In genomic region chrX:130502680-130503464, GRCm38 (mm10) we compare ENCODE assay signal across 10 mouse cellular contexts.
DNase-seq lines count a peak whose midpoint lies in the region; ATAC-seq and TF ChIP-seq lines count a peak whose summit lies in the region.
"Had no signal": no experiment of that assay in that cellular context is flagged by ENCODE, and none has a peak within 500 bp of the region (broad histone marks: within the 10 kb centered on the region; RNA-seq: fewer than 3 reads in every experiment).

No protein-coding gene starts in this region.

- no peaks in the 10 kb centered on the region for H3K9me3 ChIP-seq in hindbrain, embryonic 15.5 days
- no peaks in the 10 kb centered on the region for H3K9me3 ChIP-seq in midbrain, embryonic 14.5 days (ENCODE audit: control insufficient read depth, low read length)
- no peaks in the 10 kb centered on the region for H3K9me3 ChIP-seq in stomach, postnatal 0 days (ENCODE audit: control insufficient read depth, low read length)
- H3K9me3 ChIP-seq: stomach, embryonic 15.5 days had no signal

- no peak overlapping the region for H3K9ac ChIP-seq in hindbrain, embryonic 15.5 days
- H3K9ac ChIP-seq in midbrain, embryonic 14.5 days (replicated peaks; ENCODE audit: low read length): 0 out of 2 replicates have a peak overlapping the region, but pooled peaks have one; percentile 20
- H3K9ac ChIP-seq in stomach, postnatal 0 days (ENCODE audit: low read length): no peak overlapping the region
- H3K9ac ChIP-seq: stomach, embryonic 15.5 days had no signal

- TF ChIP-seq POLR2A in brain, embryonic 14.5 days (IDR thresholded peaks at IDR 0.05; ENCODE audit: borderline replicate concordance, extremely low read depth, insufficient read depth, insufficient read length, poor library complexity, severe bottlenecking): no peak
- TF ChIP-seq POLR2A in thymus, adult 2 months (IDR thresholded peaks at IDR 0.05; ENCODE audit: control insufficient read depth, extremely low read depth, insufficient read depth, low read length, poor library complexity): no peak

- no peaks in the 10 kb centered on the region for H3K36me3 ChIP-seq in hindbrain, embryonic 15.5 days
- no peaks in the 10 kb centered on the region for H3K36me3 ChIP-seq in midbrain, embryonic 14.5 days (ENCODE audit: control insufficient read depth, insufficient read depth, low read length)
- no peaks in the 10 kb centered on the region for H3K36me3 ChIP-seq in stomach, postnatal 0 days (ENCODE audit: control insufficient read depth, insufficient read depth, low read length)
- no peaks in the 10 kb centered on the region for H3K36me3 ChIP-seq in thymus, adult 2 months (ENCODE audit: control insufficient read depth, insufficient read depth, low read length)
- H3K36me3 ChIP-seq: stomach, embryonic 15.5 days had no signal

- DNase-seq in brain, embryonic 14.5 days (ENCODE audit: low read depth): peak; percentile 69
- peak; percentile 8 for DNase-seq in cerebellum, adult 9-11 months
- peak; percentile 33 for DNase-seq in midbrain, embryonic 14.5 days
- no peak for DNase-seq in heart, postnatal 4 days
- DNase-seq in adrenal gland, postnatal 36 days: no peak
- no peak for DNase-seq in stomach, postnatal 0 days (ENCODE audit: low spot score)
- DNase-seq in thymus, adult 2 months: no peak

- no peak for TF ChIP-seq CTCF in brain, embryonic 14.5 days (IDR thresholded peaks at IDR 0.05; ENCODE audit: borderline replicate concordance, extremely low read depth, insufficient read depth, insufficient read length)
- no peak for TF ChIP-seq CTCF in stomach, postnatal 0 days (IDR thresholded peaks at IDR 0.05; ENCODE audit: low read depth)
- no peak for TF ChIP-seq CTCF in thymus, adult 2 months (IDR thresholded peaks at IDR 0.05; ENCODE audit: borderline replicate concordance, control insufficient read depth, extremely low read depth, insufficient read depth, low read length, poor library complexity)

- 0 out of 2 replicates have a peak overlapping the region, but pooled peaks have one; percentile 7 for H3K27ac ChIP-seq in hindbrain, embryonic 15.5 days (replicated peaks)
- H3K27ac ChIP-seq in midbrain, embryonic 14.5 days (replicated peaks; ENCODE audit: low read depth, low read length): peak overlapping the region; percentile 21; the same call in 1 of the 2 replicates
- H3K27ac ChIP-seq in stomach, postnatal 0 days (replicated peaks): no peak overlapping the region
- H3K27ac ChIP-seq in thymus, adult 2 months (ENCODE audit: control insufficient read depth, insufficient read depth, low read length): no peak overlapping the region
- H3K27ac ChIP-seq: stomach, embryonic 15.5 days had no signal

- peak overlapping the region; percentile 11; the same call in 1 of the 2 replicates for H3K4me3 ChIP-seq in hindbrain, embryonic 15.5 days
- no peak overlapping the region for H3K4me3 ChIP-seq in midbrain, embryonic 14.5 days (replicated peaks; ENCODE audit: low read depth, low read length)
- no peak overlapping the region for H3K4me3 ChIP-seq in stomach, postnatal 0 days (ENCODE audit: low read depth, low read length)
- H3K4me3 ChIP-seq in thymus, adult 2 months (ENCODE audit: control insufficient read depth, insufficient read depth, low read length): no peak overlapping the region
- H3K4me3 ChIP-seq: stomach, embryonic 15.5 days had no signal

- peaks cover 8% of the 10 kb centered on the region; the same call in 1 of the 2 replicates for H3K4me1 ChIP-seq in hindbrain, embryonic 15.5 days (replicated peaks)
- H3K4me1 ChIP-seq in midbrain, embryonic 14.5 days (ENCODE audit: control insufficient read depth, insufficient read depth, low read length): no peaks in the 10 kb centered on the region
- H3K4me1 ChIP-seq in stomach, postnatal 0 days (replicated peaks; ENCODE audit: control insufficient read depth, insufficient read depth): no peaks in the 10 kb centered on the region
- H3K4me1 ChIP-seq in thymus, adult 2 months (replicated peaks; ENCODE audit: control insufficient read depth, insufficient read depth, low read length): no peaks in the 10 kb centered on the region
- H3K4me1 ChIP-seq: stomach, embryonic 15.5 days had no signal

- 31% methylated on average over 12 of the region's 12 CpGs for WGBS in hindbrain, embryonic 15.5 days
- 47% methylated on average over 12 of the region's 12 CpGs for whole genome bisulfite sequencing in midbrain, embryonic 14.5 days
- 55% methylated on average over 12 of the region's 12 CpGs for WGBS in stomach, postnatal 0 days
- 93% methylated on average over 12 of the region's 12 CpGs for WGBS in thymus, adult 2 months

- H3K4me2 ChIP-seq in hindbrain, embryonic 15.5 days: peak overlapping the region; percentile 45
- peak overlapping the region; percentile 19; the same call in 1 of the 2 replicates for H3K4me2 ChIP-seq in midbrain, embryonic 14.5 days (ENCODE audit: low read length)
- H3K4me2 ChIP-seq in stomach, postnatal 0 days (replicated peaks; ENCODE audit: low read depth): no peak overlapping the region
- H3K4me2 ChIP-seq: stomach, embryonic 15.5 days had no signal

- ATAC-seq in hindbrain, embryonic 15.5 days (ENCODE audit: low FRiP score, low read depth): peak; percentile 74; the same call in 1 of the 2 replicates
- ATAC-seq in midbrain, embryonic 14.5 days (ENCODE audit: low FRiP score, low TSS enrichment): no peak
- ATAC-seq in stomach, postnatal 0 days (ENCODE audit: low FRiP score, low TSS enrichment): no peak
- ATAC-seq: inflammation-experienced regulatory T-cells, adult 6 months had no signal

- no peaks in the 10 kb centered on the region for H3K27me3 ChIP-seq in hindbrain, embryonic 15.5 days
- H3K27me3 ChIP-seq in midbrain, embryonic 14.5 days (ENCODE audit: control insufficient read depth, insufficient read depth, low read length): no peaks in the 10 kb centered on the region
- H3K27me3 ChIP-seq in stomach, postnatal 0 days (ENCODE audit: control insufficient read depth, insufficient read depth, low read length): no peaks in the 10 kb centered on the region
- H3K27me3 ChIP-seq in thymus, adult 2 months (ENCODE audit: control insufficient read depth, insufficient read depth, low read length): no peaks in the 10 kb centered on the region
- H3K27me3 ChIP-seq: stomach, embryonic 15.5 days had no signal

- no peak for TF ChIP-seq EP300 in stomach, postnatal 0 days (optimal IDR thresholded peaks at IDR 0.05)

Comparison
In these comparisons a context has a peak if more than half of its experiments do, and no peak if none do; other contexts are left out.
1. DNase-seq: peak in brain, embryonic 14.5 days (single experiment), cerebellum, adult 9-11 months (single experiment) and midbrain, embryonic 14.5 days (single experiment); none in heart, postnatal 4 days (single experiment), adrenal gland, postnatal 36 days (0 of 2), stomach, postnatal 0 days (single experiment) and thymus, adult 2 months (single experiment).
2. H3K27ac ChIP-seq: peak in hindbrain, embryonic 15.5 days (single experiment) and midbrain, embryonic 14.5 days (single experiment); none in stomach, postnatal 0 days (single experiment) and thymus, adult 2 months (single experiment).